Mouse (Mus musculus) lung, adult 2 months (tissue): ENCODE data around the gene Fastkd3.

Source experiments
- CTCF ChIP-seq: fragments of 200-500 bp; IDR thresholded peaks from 2 replicates; pipeline ENCODE4 v1.5.1; 2011; ENCODE audit warnings: mild to moderate bottlenecking, low read length, control low read depth; ENCODE audit not compliant: insufficient read depth
- POLR2A ChIP-seq: fragments of 200-500 bp; IDR thresholded peaks from 2 replicates; pipeline ENCODE4 v1.6.1; 2011; ENCODE audit warnings: low read depth, mild to moderate bottlenecking, control low read depth, low read length, borderline replicate concordance; ENCODE audit errors: extremely low read depth

DNA sequence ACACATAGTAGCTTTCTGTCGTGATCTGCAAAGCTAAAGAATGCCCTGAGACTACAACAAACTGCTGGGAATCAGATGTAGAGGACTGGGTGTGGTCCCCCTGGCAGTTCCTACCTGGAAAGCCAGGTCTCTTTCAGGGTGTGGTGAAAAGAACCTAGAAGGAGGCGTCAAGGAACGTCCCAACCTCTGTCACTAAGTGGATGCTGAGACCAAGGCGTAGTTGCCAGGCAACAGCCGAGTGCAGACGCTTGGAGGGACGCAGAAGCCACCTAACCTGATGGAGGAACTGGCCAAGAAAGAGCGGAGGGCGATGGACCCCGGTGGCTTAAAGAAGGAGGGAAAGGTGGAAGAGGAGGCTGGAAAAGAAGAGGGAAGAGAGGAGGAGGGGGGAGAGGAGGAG is 15.2 kb downstream of the Fastkd3 start, which contains the start of gene 1700001L19Rik:
- TF ChIP-seq POLR2A = no peak
- no peak for TF ChIP-seq CTCF
